Mouse (Mus musculus) liver, embryonic 14.5 days (tissue): ENCODE data around the gene Apbb2. TPM values are rescaled to one million over a fixed set of nuclear protein-coding genes. Genes with fewer than 3 reads are reported as not detected.

ENCODE experiments used
- ATAC-seq: fragments of 200-750 bp; cut with Nextera tagmentation; 2 replicates; pipeline ENCODE4 v1.8.0; 2017; ENCODE audit warnings: moderate number of reproducible peaks, mild to moderate bottlenecking, moderate library complexity; ENCODE audit not compliant: insufficient read depth
- DNase-seq, 3 experiments: peaks; one replicate each; pipeline ENCODE4 v3.0.0-alpha.2; 2012 to 2013; ENCODE audit warnings: low read depth in 3 of 3, low spot score in 3 of 3
- H3K27ac ChIP-seq: fragments of 300-500 bp; sonication (generic); 2 replicates; pipeline ENCODE4 v1.5.1; 2014; ENCODE audit warnings: moderate library complexity, mild to moderate bottlenecking, control low read depth, inconsistent platforms
- H3K27me3 ChIP-seq: fragments of 300-500 bp; sonication (generic); 2 replicates; pipeline ENCODE4 v1.6.1; 2014; ENCODE audit warnings: mild to moderate bottlenecking, low read length, moderate library complexity; ENCODE audit not compliant: control insufficient read depth, insufficient read depth
- H3K36me3 ChIP-seq: fragments of 300-500 bp; sonication (generic); replicated peaks from 2 replicates; pipeline ENCODE4 v1.6.1; 2014; ENCODE audit warnings: low read depth; ENCODE audit not compliant: control insufficient read depth, insufficient read depth
- H3K4me1 ChIP-seq, 2 experiments: fragments of 200-500 bp in 1 of 2; fragments of 300-500 bp in 1 of 2; sonication (generic) in 1 of 2; replicated peaks; 2 replicates each; pipeline ENCODE4 v1.6.1; 2012 to 2014; ENCODE audit warnings: antibody characterized with exemption in 1 of 2, inconsistent platforms in 1 of 2, low read length in 1 of 2; ENCODE audit not compliant: control insufficient read depth in 2 of 2, insufficient read depth in 2 of 2
- H3K4me2 ChIP-seq: fragments of 300-500 bp; sonication (generic); 2 replicates; pipeline ENCODE4 v1.6.1; 2014; ENCODE audit warnings: low read depth, mild to moderate bottlenecking, control low read depth, moderate library complexity
- H3K4me3 ChIP-seq, 2 experiments: fragments of 200-500 bp in 1 of 2; fragments of 300-500 bp in 1 of 2; sonication (generic) in 1 of 2; 2 replicates each; pipeline ENCODE4 v1.5.1; 2012 to 2014; ENCODE audit warnings: low read depth in 2 of 2, low read length in 2 of 2, mild to moderate bottlenecking in 2 of 2, control low read depth in 1 of 2, inconsistent platforms in 1 of 2, moderate library complexity in 1 of 2; ENCODE audit not compliant: insufficient read depth in 1 of 2
- H3K9ac ChIP-seq: fragments of 300-500 bp; sonication (generic); replicated peaks from 2 replicates; pipeline ENCODE4 v1.6.1; 2014; ENCODE audit warnings: mild to moderate bottlenecking, control low read depth, moderate library complexity
- H3K9me3 ChIP-seq: fragments of 300-500 bp; sonication (generic); 2 replicates; pipeline ENCODE4 v1.6.1; 2016; ENCODE audit warnings: low read length, mixed read lengths; ENCODE audit not compliant: control insufficient read depth
- CTCF ChIP-seq: IDR thresholded peaks from 2 replicates; pipeline ENCODE4 v1.5.1; 2016; ENCODE audit warnings: antibody characterized with exemption, low read depth, control low read depth
- EP300 ChIP-seq: IDR thresholded peaks from 2 replicates; pipeline ENCODE4 v1.6.1; 2016; ENCODE audit warnings: antibody characterized with exemption, low read depth
- WGBS: fragments of 180-500 bp; shearing (Covaris S2); extraction: QIAGEN DNeasy Blood & Tissue Kit; methylation state at CpG from one replicate; pipeline ENCODE4 v1.1.7; 2014; ENCODE audit not compliant: insufficient replicate concordance; 5-methylcytosine and 5-hydroxymethylcytosine counted together
- polyA plus RNA-seq, 2 experiments: library from polyadenylated mRNA; depleted of rRNA in 1 of 2; stranded (reverse) in 1 of 2; unstranded in 1 of 2; fragments of >200 nt; fragmentation: Nextera tagmentation in 1 of 2; extraction: Ambion mirVana in 1 of 2; gene quantifications; 2 replicates each; pipeline versions ENCODE4 v1.2.1 to v1.2.3; 2012 to 2014

Apbb2 gene
- polyA plus RNA-seq, 2 experiments = 0.92 to 2.8 TPM

DNA sequence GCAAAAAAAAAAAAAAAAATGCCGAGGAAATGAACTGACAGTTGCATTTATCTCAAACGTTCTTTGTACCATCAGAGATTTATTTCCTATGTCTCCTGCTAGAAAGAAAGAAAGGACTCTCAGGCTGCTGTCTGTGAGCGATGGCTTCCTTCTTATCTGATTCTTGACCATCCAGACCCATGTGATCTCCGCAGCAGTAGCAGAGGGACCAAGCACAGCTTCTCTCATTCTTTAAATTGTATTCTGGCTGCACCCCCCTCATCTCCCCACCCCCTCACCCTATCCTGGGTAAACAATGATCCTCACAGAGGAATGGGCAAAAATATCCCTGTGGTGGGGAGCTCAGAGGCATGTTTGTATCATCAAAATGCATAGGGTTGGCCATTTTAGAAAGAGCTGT, 165.5 kb downstream of the Apbb2 start:
- no peak for ATAC-seq
- Histone ChIP-seq H3K4me3 (no peak overlapping the region), H3K9ac (no peak overlapping the region), H3K27ac (no peak overlapping the region), H3K4me2 (no peak overlapping the region), H3K27me3 (no peaks in the 10 kb centered on the region), H3K36me3 (no peaks in the 10 kb centered on the region), H3K9me3 (no peaks in the 10 kb centered on the region), H3K4me1 (peaks cover 0 to under 1% of the 10 kb centered on the region in 2 experiments; a peak in 1 of 4 replicates)
- DNase-seq = no peak
- WGBS = 14% methylated on average over 4 of the region's 4 CpGs
- TF ChIP-seq CTCF (no peak), EP300 (no peak)

DNA sequence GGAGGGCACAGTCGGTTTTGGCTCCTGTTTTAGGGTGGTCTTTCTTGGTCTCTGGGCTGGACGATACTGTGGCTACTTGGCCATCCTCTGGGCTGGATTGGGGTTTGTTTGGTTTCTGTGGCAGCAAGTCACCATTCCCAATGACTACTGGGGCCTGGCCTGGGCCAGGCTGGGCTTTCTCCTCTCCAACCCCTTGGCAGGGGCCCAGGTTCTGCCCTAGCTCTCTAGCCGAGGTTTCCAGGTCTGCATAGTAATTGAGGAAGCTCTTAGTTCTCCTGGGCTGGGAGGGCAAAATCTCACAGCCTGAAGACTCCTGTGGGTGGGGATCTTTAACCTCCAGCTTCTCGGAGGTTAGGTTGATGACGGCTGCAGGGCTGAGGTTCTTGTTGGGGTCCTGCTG, 167.0 kb downstream of the Apbb2 start:
- Histone ChIP-seq H3K9ac (no peak overlapping the region), H3K27me3 (no peaks in the 10 kb centered on the region), H3K4me1 (no peaks in the 10 kb centered on the region), H3K27ac (no peak overlapping the region), H3K4me3 (no peak overlapping the region), H3K9me3 (no peaks in the 10 kb centered on the region), H3K4me2 (no peak overlapping the region), H3K36me3 (no peaks in the 10 kb centered on the region)
- 51% methylated on average over 5 of the region's 5 CpGs for WGBS
- TF ChIP-seq EP300 (no peak), CTCF (no peak)
- DNase-seq = no peak
- no peak for ATAC-seq

DNA sequence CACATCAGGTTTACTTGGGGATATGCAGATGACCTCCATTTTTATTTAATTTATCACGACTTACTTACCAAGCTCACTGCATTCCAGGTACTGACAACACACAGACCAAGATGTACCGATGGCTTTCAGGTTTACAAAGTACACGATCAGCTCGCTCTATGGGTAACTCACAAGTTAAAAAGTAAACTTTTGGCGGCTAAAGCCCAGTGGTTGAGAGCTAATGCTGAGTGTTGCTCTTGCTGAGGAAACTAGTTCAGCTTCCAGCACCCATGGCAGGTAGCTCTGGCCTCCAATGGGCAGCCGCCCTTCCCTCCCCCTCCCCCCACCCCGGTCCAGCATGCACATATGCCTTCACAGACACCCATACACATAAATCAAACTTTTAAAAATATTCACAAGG, 173.1 kb downstream of the Apbb2 start:
- Histone ChIP-seq H3K4me3 (no peak overlapping the region), H3K27me3 (no peaks in the 10 kb centered on the region), H3K9ac (no peak overlapping the region), H3K27ac (no peak overlapping the region), H3K36me3 (no peaks in the 10 kb centered on the region), H3K4me2 (no peak overlapping the region), H3K4me1 (no peaks in the 10 kb centered on the region), H3K9me3 (no peaks in the 10 kb centered on the region)
- DNase-seq (no peak), ATAC-seq (no peak)
- 51% methylated on average over 7 of the region's 7 CpGs for WGBS
- TF ChIP-seq EP300 = no peak
- no peak for TF ChIP-seq CTCF

GRCm38 (mm10) chr5:66442260-66442659, 176.3 kb downstream of the Apbb2 start:
- no peak overlapping the region for H3K4me2 ChIP-seq
- no peak overlapping the region for H3K4me3 ChIP-seq
- 71% methylated on average over 7 of the region's 7 CpGs for WGBS
- H3K9ac ChIP-seq = no peak overlapping the region
- DNase-seq (no peak), ATAC-seq (no peak)
- TF ChIP-seq EP300 (no peak), CTCF (no peak)
- H3K4me1 ChIP-seq = no peaks in the 10 kb centered on the region
- no peaks in the 10 kb centered on the region for H3K36me3 ChIP-seq
- H3K27me3 ChIP-seq = no peaks in the 10 kb centered on the region
- H3K9me3 ChIP-seq = no peaks in the 10 kb centered on the region
- H3K27ac ChIP-seq = no peak overlapping the region

GRCm38 (mm10) chr5:66436791-66437246, 181.8 kb downstream of the Apbb2 start:
- Histone ChIP-seq H3K4me2 (no peak overlapping the region), H3K9me3 (no peaks in the 10 kb centered on the region), H3K4me3 (no peak overlapping the region), H3K36me3 (no peaks in the 10 kb centered on the region), H3K4me1 (peaks cover 0 to 4% of the 10 kb centered on the region in 2 experiments; a peak in 1 of 4 replicates), H3K27me3 (no peaks in the 10 kb centered on the region), H3K27ac (no peak overlapping the region), H3K9ac (no peak overlapping the region)
- WGBS = 52% methylated on average over 2 of the region's 2 CpGs
- ATAC-seq (no peak), DNase-seq (no peak)
- no peak for TF ChIP-seq CTCF
- no peak for TF ChIP-seq EP300
